Mouse (Mus musculus) fibroblast of lung, adult 2 months (primary cell): Measurements from ENCODE around the gene Cdkn2aip.

Experiments used
- DNase-seq: peaks from one replicate; pipeline ENCODE4 v3.0.0-alpha.2; 2011; ENCODE audit warnings: low read depth

Gene Cdkn2aip

GRCm38 (mm10) chr8:47713761-47714745 is at the start of gene Cdkn2aip:
TSS of gene Cdkn2aip (minus strand) at chr8:47713932.
- peak; percentile 89 for DNase-seq

DNA sequence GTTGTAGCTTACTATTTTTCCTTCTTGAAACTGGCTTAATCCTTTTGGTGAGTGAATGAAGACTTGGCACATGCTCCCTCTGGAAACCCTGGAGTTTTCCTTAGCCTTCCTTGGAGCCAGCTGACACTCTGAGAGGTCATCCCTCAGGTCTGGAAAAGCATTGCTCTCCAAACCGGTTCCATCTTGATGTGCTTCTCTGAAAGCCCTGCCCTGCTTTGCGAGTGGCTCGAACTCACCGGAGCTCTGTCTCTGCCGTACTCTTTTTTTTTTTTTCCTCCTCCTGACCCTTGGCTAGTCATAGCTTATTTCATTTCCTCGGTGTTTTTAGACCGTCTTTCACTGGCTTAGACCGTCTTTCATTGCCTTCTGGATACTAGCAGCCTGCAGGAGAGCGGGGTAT is 49.5 kb upstream of the Cdkn2aip start:
- no peak for DNase-seq

DNA sequence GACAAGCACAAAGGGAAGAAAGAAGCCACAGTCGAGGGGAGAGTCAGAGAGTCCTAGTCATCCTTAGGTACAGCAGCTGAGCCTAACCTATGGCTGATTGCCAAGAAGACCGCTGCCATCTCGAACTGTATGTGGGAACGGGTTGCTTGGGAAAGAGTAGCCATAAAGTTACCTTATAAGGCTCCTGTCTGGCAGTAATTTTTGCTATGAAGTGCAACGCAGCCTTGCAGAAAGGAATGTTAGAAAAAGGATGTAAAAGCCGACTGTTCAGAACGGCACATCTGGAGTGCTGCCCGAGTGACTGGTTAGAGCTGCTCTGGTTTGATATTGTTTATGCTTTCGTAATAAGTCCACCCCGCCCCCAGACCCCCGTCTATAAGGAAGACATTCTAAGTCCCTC is 47.0 kb upstream of the Cdkn2aip start:
- DNase-seq, result no peak

DNA sequence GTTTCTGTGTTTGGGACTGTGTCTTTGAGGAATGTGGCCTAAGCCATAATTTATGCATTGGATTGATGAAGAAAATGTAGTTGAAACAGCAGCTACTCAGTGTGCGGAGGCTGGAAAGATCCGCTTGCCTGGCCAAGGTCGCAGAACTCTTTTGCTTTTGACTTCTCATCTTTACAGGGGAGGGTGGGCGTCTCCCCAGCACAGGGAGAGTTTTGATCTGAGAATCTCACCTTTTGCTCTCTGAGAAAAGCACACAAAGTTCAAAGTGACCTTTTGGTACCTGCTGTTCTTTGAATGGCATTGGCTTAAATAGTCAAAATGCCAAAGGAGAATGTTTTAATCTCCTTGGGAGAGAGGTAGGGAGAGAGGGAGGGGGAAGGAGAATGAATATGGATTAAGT is 46.5 kb upstream of the Cdkn2aip start:
- no peak for DNase-seq

- DNase-seq, result no peak
These were observed 39.4 kb upstream of the Cdkn2aip start for GRCm38 (mm10) chr8:47753121-47753520.

DNA sequence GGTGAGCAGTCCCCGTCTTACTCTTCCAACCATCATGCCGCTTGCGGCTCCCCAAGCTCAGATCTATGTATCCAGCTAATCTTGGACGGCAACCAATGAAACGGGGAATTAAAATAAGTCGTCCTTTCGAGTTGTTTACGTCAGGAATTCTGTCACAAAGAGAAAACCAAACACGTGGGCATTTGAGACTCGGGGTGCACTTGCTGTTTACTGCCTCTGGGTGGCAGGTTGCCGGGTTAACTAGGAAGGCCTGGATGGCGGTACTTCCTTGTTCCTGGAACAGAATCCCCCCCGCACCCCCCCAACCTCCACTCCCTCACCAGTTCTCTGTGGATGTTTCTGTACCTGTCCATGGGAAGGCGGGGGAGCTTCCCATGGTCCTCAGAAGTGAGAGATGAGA is 36.4 kb upstream of the Cdkn2aip start:
- no peak for DNase-seq

- no peak for DNase-seq
These were observed 35.8 kb upstream of the Cdkn2aip start for GRCm38 (mm10) chr8:47749491-47749890.

GRCm38 (mm10) chr8:47746304-47746703 is 32.6 kb upstream of the Cdkn2aip start:
- no peak for DNase-seq

DNA sequence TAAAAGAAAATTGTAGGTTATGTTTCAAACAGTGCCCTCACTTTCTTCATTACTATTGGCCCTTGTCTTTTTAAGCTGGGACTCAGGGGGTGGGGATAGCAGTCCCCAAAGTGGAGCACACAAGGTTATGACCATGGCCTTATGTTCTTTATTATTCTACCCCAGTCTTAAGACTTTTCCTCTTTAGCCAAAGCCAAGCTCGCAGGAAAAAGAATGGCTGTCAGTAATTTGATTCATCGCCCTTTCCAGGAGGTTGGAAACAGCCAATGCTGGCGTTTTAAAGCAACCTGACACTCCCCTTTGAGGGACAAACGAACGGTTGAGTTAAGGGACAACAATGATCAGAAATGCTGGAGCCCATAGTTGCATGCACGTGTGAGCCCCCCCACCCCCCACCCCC is 32.1 kb upstream of the Cdkn2aip start:
- no peak for DNase-seq

DNA sequence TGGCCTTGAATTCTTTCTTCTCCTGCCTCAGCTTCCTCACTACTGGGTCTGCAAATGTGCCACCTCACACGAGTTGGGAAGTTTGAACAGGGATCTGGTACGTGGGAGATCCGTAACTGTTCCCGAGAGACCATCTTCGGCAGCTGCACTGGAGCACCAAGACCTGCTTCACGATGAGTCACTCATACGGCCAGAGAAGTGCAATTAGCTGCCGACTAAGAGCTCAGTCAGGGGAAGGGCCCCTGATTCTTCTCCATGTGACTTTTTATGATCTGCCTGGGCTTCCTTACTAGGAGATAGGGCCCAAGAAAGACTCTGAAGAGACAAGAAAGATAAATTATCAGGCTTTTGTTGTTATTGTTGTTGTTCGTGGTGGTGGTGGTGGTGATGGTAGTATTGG is 31.1 kb upstream of the Cdkn2aip start:
- DNase-seq, result no peak

DNA sequence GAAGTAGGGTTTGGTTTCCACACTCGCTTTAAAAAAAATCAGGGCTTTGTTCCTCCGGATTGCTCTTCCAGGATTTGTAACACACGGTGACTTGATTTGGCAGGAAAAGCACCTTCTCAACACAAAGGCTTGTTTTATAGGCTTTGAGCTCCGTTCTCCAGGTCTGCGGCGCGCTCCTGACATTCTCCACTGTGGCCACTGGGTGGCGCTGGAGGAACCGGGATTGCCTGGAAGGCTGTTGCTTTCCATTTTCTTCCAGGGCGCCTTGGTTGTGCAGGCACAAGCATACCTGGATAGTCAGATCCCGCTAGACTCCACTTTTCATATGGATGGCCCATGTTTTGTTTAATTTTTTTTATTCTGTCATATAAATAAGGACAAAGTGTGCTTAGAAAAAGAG is 29.7 kb upstream of the Cdkn2aip start:
- DNase-seq, result peak; percentile 74

- DNase-seq, result no peak
These were observed 29.3 kb upstream of the Cdkn2aip start for GRCm38 (mm10) chr8:47742992-47743391.

DNA sequence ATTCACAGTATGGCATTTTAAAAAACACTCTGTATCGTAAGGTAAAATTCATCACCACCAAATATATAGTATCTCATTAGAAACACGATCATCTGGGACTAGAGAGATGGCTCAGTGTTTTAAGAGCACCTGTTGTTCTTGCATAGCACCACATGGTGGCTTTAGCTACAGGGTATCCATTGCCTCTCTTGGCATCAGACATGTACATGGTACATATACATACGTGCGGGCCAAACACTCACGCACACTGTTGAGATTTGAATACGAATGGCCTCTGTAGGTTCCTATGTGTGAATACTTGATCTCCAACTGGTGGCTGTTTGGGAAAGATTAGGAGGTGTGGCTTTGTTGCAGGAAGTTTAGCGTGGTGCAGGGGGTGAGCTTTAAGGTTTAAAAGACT is 28.6 kb upstream of the Cdkn2aip start:
- no peak for DNase-seq

GRCm38 (mm10) chr8:47737120-47737519 is 23.4 kb upstream of the Cdkn2aip start:
- DNase-seq, result no peak

DNA sequence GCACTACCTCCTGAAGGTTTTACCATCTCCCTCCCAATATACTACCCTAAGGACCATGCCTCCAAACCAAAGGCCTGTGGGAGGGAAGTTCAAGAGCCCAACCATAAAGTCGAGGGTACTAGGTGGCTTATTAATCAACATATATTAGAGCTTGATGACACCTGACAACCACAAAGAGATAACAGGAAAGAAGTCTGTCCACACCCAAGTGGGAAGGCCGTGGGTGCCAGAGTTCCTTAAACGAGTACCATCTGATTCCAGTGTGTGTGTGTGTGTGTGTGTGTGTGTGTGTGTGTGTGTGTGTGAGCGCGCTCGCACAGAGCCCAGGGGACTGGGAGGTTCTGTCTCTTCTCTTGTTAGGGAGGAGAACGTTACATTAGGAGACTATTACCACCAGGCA is 15.6 kb upstream of the Cdkn2aip start:
- no peak for DNase-seq

- DNase-seq, result no peak
These were observed 13.2 kb upstream of the Cdkn2aip start for GRCm38 (mm10) chr8:47726945-47727344.

DNA sequence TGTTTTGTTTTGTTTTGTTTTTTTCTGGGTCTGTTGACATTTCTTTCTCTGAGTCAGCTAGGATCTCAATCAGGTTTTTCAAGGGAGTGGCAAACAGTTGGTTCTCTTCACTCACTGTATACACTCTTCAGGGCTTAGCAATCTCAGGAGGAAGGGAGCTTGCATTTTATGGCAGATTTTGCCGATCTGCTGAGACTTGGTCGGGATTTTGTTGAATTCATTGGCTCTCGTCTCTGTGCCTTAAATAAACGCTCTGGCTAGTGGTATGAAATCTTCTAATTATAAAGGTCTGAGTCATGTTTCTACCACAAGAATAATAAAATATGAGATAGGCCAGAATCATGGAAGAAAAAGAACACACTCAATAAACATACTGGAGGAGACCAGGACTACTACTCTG is 7.9 kb upstream of the Cdkn2aip start:
- DNase-seq, result no peak

DNA sequence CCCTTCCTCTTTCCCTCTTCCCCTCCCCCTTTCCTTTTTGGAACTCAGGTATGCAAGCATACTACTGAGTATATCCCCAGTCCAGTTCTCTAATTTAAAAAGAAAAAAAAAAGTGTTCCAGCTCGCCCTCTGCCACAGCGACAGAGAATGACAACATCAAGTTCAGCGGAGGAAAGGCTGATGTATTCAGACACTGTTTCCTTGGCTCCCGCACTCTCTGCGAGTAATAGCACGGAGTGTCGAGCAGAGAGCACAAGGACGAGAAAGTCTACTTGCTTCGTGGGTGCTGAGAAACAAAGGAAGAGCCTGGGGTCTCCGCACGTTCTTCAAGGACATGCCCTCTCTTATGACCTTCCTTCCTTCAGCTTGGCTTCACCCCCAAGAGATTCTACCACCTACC is 4.9 kb upstream of the Cdkn2aip start:
- no peak for DNase-seq

DNA sequence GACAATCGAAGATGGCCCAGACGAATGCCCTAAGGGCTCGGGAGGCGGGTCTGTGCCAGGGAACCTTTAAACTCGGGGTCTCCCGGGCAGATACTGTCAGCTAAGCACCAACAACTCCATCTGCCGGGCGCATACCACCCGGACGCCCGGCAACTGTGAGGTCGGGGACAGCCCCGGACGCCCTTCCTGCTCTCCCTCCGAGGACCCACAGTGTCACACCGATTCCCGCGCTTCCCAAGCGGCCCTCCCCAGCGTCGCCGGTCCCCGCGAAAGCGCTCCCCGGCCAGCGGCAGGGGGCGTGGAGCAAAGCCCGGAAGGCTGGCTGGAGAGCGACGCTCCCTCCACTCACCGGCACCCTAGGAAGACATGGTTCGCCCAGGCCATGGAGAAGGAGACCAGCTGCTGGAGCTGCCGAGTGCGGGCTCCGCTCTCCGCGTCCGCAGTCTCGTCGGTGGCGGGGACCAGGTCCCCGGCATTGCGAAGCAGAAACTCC is 515 bp downstream of the Cdkn2aip start:
- DNase-seq, result no peak

DNA sequence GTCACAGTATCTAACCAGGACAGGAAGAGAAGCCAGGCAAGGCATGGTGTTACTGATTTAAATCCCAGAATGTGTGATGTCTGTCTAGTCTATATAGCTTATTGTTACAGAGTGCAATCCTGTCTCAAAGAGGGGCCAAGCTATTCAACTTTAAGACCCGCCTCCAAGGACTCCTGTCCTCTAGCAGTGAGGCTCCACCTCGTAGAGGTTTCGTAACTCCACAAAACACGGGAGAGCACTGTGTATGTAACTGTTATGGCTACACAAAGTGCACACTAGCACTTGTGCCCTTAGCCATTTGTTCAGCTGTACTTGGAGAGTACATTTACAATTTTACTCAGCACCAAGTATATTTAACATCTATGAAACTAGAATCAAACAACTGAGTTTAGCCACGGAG is 5.6 kb downstream of the Cdkn2aip start:
- no peak for DNase-seq

- no peak for DNase-seq
These were observed 7.0 kb downstream of the Cdkn2aip start for GRCm38 (mm10) chr8:47706746-47707145.

- DNase-seq, result no peak
These were observed 11.4 kb downstream of the Cdkn2aip start for GRCm38 (mm10) chr8:47702333-47702732.

DNA sequence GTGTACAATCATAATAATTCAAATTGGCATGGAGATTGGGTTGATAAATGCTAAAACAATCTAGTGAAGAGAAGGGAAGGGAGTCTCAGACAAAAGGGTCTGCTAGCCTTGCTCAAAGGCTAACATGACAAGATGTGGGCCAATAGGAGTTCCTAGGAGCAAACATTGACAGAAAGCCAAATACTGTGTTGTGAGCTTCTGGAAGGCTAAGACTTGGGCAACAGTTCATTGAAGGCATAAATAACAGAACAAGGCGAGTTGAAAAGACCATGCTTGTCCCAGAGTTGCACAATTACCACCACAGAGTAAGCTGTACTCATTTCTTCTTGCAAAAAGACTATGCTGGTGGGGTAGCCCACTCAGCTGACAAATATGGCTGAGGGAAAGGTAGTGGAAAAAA is 16.0 kb downstream of the Cdkn2aip start:
- no peak for DNase-seq
